Mouse (Mus musculus) MEL (cell line): Measurements from ENCODE around the gene Hivep2.

Experiments used
- CTCF ChIP-seq, 3 experiments: IDR thresholded peaks in 2 of 3; conservative IDR thresholded peaks in 1 of 3; 2 replicates each; pipeline ENCODE4 v1.5.1; 2011 to 2012; ENCODE audit warnings: low read length in 3 of 3, low read depth in 2 of 3, mild to moderate bottlenecking in 2 of 3, improper control_type of control experiment in 1 of 3, inconsistent platforms in 1 of 3, mixed read lengths in 1 of 3, moderate library complexity in 1 of 3; ENCODE audit not compliant: control insufficient read depth in 1 of 3, insufficient read depth in 1 of 3, poor library complexity in 1 of 3, severe bottlenecking in 1 of 3
- ELF1 ChIP-seq: IDR thresholded peaks from 2 replicates; pipeline ENCODE4 v1.6.1; 2014; ENCODE audit warnings: low read depth, mild to moderate bottlenecking, inconsistent platforms, low read length, improper control_type of control experiment, moderate library complexity
- EP300 ChIP-seq, 2 experiments: IDR thresholded peaks; 2 replicates each; pipeline ENCODE4 v1.6.1; 2011; ENCODE audit warnings: improper control_type of control experiment in 2 of 2, low read length in 2 of 2, low read depth in 1 of 2, mild to moderate bottlenecking in 1 of 2
- GABPA ChIP-seq: IDR thresholded peaks from 2 replicates; pipeline ENCODE4 v1.6.1; 2012; ENCODE audit warnings: low read depth, mild to moderate bottlenecking, inconsistent platforms, low read length, improper control_type of control experiment, moderate library complexity
- HCFC1 ChIP-seq: IDR thresholded peaks from 2 replicates; pipeline ENCODE4 v1.6.1; 2012; ENCODE audit warnings: low read depth, mild to moderate bottlenecking, inconsistent platforms, low read length, improper control_type of control experiment, moderate library complexity
- MAX ChIP-seq: IDR thresholded peaks from 2 replicates; pipeline ENCODE4 v1.6.1; 2011; ENCODE audit warnings: low read length, improper control_type of control experiment
- MEF2A ChIP-seq: IDR thresholded peaks from 2 replicates; pipeline ENCODE4 v1.6.1; 2014; ENCODE audit warnings: low read depth, mild to moderate bottlenecking, inconsistent platforms, low read length, improper control_type of control experiment; ENCODE audit not compliant: poor library complexity, insufficient replicate concordance, severe bottlenecking; ENCODE audit errors: extremely low read depth
- MYC ChIP-seq: IDR thresholded peaks from 2 replicates; pipeline ENCODE4 v1.6.1; 2011; ENCODE audit warnings: low read depth, mild to moderate bottlenecking, low read length, improper control_type of control experiment, moderate library complexity
- POLR2A ChIP-seq, 2 experiments: IDR thresholded peaks; 2 replicates each; pipeline ENCODE4 v1.6.1; 2011 to 2012; ENCODE audit warnings: low read length in 2 of 2, mild to moderate bottlenecking in 2 of 2, control low read depth in 1 of 2, improper control_type of control experiment in 1 of 2, low read depth in 1 of 2, moderate library complexity in 1 of 2; ENCODE audit not compliant: control insufficient read depth in 1 of 2, insufficient read depth in 1 of 2, poor library complexity in 1 of 2
- RAD21 ChIP-seq: IDR thresholded peaks from 2 replicates; pipeline ENCODE4 v1.6.1; 2011; ENCODE audit warnings: mild to moderate bottlenecking, low read depth, low read length, improper control_type of control experiment
- RCOR1 ChIP-seq: IDR thresholded peaks from 2 replicates; pipeline ENCODE4 v1.6.1; 2012; ENCODE audit warnings: low read depth, mild to moderate bottlenecking, inconsistent platforms, low read length, improper control_type of control experiment
- SIN3A ChIP-seq: IDR thresholded peaks from 2 replicates; pipeline ENCODE4 v1.6.1; 2012; ENCODE audit warnings: low read length, improper control_type of control experiment, inconsistent platforms
- TAL1 ChIP-seq: IDR thresholded peaks from 2 replicates; pipeline ENCODE4 v1.6.1; 2012; ENCODE audit warnings: mild to moderate bottlenecking, inconsistent platforms, low read length, moderate library complexity, mixed read lengths
- USF1 ChIP-seq: IDR thresholded peaks from 2 replicates; pipeline ENCODE4 v1.6.1; 2014; ENCODE audit warnings: low read depth, mild to moderate bottlenecking, inconsistent platforms, low read length, improper control_type of control experiment, moderate library complexity

DNA sequence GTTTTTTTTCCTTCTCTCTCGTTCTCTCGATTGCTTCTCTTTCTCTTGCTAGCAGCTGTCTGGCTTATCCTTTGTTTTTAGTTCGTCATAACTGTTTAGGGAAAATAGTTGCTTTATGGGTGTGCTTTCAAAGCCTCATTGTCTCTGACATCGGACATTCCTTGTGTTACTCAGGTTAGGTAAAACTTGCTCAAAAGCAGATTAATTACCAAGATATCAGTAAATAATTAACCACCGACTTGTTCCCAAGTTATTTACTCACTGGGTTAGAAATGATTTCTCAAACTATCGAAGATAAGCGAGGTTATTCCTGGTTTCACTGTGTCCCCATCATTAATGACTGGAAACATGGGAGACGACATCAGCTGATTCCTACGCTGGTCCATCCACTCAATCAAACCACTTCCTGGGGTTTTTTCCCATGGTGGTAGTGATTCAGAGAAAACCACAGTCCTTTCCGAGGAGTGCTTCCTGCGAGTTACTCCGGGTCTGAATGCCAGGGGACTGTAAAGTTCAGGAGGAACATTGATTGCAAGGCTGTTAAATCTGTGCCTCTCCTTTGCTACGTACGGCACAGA is 64.7 kb downstream of the Hivep2 start:
- TF ChIP-seq CTCF (IDR thresholded peaks at IDR 0.05 in 2 of 3, conservative IDR thresholded peaks at IDR 0.05 in 1 of 3; ENCODE audit: control insufficient read depth in 1 of 3, insufficient read depth in 1 of 3, low read depth in 2 of 3, low read length in 3 of 3, poor library complexity in 1 of 3, severe bottlenecking in 1 of 3): no peak
- no peak for TF ChIP-seq HCFC1
- TF ChIP-seq MAX: no peak
- no peak for TF ChIP-seq POLR2A (IDR thresholded peaks at IDR 0.05; ENCODE audit: control insufficient read depth in 1 of 2, insufficient read depth in 1 of 2, low read depth in 1 of 2, low read length in 2 of 2, poor library complexity in 1 of 2)
- no peak for TF ChIP-seq EP300 (IDR thresholded peaks at IDR 0.05; ENCODE audit: low read depth in 1 of 2, low read length in 2 of 2)
- TF ChIP-seq ELF1: no peak
- TF ChIP-seq TAL1: no peak
- no peak for TF ChIP-seq RAD21
- no peak for TF ChIP-seq RCOR1
- no peak for TF ChIP-seq SIN3A
- TF ChIP-seq MEF2A: no peak
- TF ChIP-seq GABPA: no peak
- TF ChIP-seq USF1: no peak
- no peak for TF ChIP-seq MYC
